Mouse (Mus musculus): ENCODE results near the gene Cradd.

- TF ChIP-seq NANOG (IDR thresholded peaks at IDR 0.05; ENCODE audit: borderline replicate concordance, low read length) (no peak), CTCF (conservative IDR thresholded peaks at IDR 0.05; ENCODE audit: low read length) (no peak), POU5F1 (IDR thresholded peaks at IDR 0.05; ENCODE audit: borderline replicate concordance, low read length) (no peak)
These were observed 105.3 kb downstream of the Cradd start for GRCm38 (mm10) chr10:95218683-95219060.

Measured in E14TG2a.4 (cell line).